Mouse (Mus musculus) bone marrow, adult 2 months (tissue): ENCODE measurements around the gene Eps8l2.

Source experiments
- CTCF ChIP-seq: fragments of 200-500 bp; IDR thresholded peaks from 2 replicates; pipeline ENCODE4 v1.5.1; 2011; ENCODE audit warnings: low read length, control low read depth; ENCODE audit not compliant: control insufficient read depth, insufficient read depth
- POLR2A ChIP-seq: fragments of 200-500 bp; IDR thresholded peaks from 2 replicates; pipeline ENCODE4 v1.6.1; 2011; ENCODE audit warnings: low read depth, mild to moderate bottlenecking, control low read depth, low read length, borderline replicate concordance; ENCODE audit not compliant: control insufficient read depth

DNA sequence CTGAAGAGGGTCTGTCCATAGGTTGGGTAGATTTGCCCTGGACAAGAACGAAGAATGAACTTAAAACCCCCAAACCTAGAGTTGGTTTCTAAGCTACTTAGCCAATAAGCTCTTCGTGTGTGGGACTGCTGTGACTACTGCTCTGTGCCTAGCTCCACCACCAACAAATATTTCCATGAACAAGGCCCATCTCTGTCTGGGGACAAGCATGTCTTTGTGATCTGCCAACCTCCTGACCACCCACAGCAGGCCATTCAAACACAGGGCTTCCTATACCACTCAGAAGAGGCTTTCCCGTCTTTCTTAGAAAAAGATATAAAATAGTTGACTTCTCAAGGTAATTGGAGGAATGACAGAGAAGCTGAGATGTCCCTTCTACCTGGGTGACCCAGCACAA lies 26.4 kb downstream of the Eps8l2 start:
- TF ChIP-seq CTCF (no peak), POLR2A (no peak)
